Mouse (Mus musculus): ENCODE results near the gene Man1a2. TPM values are rescaled to one million over a fixed set of nuclear protein-coding genes. Genes with fewer than 3 reads are reported as not detected.

Man1a2 gene
- total RNA-seq (2021) = 100 to 1,000 TPM; 124 to 128 TPM
- long read RNA-seq, experiment 1, full-length matches to known transcripts = 11 of 19 reads
- long read RNA-seq, experiment 1, partial matches to known transcripts = 1 of 19 reads
- long read RNA-seq, experiment 1, other reads (novel, unspliced or antisense) = 7 of 19 reads
- long read RNA-seq, experiment 2, full-length matches to known transcripts = 9 of 18 reads
- long read RNA-seq, experiment 2, partial matches to known transcripts = 3 of 18 reads
- long read RNA-seq, experiment 2, other reads (novel, unspliced or antisense) = 6 of 18 reads

GRCm38 (mm10) chr3:100685087-100685762, at the start of gene Man1a2:
Gene Man1a2 (minus strand): TSS chr3:100685503.
- peak; percentile 85 to 86 for DNase-seq (ENCODE audit: low spot score in 2 of 2)

GRCm38 (mm10) chr3:100734482-100735154, 49.3 kb upstream of the Man1a2 start:
- DNase-seq (ENCODE audit: low spot score in 2 of 2) = no peak

- DNase-seq (ENCODE audit: low spot score in 2 of 2) = no peak
These were observed 46.6 kb upstream of the Man1a2 start for GRCm38 (mm10) chr3:100731896-100732295.

GRCm38 (mm10) chr3:100731347-100731746, 46.0 kb upstream of the Man1a2 start:
- peak in 1 of 2 experiments; percentile 86 for DNase-seq (ENCODE audit: low spot score in 2 of 2)

- DNase-seq (ENCODE audit: low spot score in 2 of 2) = no peak
These were observed 42.9 kb upstream of the Man1a2 start for GRCm38 (mm10) chr3:100728008-100728712.

GRCm38 (mm10) chr3:100725960-100726674, 40.8 kb upstream of the Man1a2 start:
- no peak for DNase-seq (ENCODE audit: low spot score in 2 of 2)

GRCm38 (mm10) chr3:100720786-100721300, 35.5 kb upstream of the Man1a2 start:
- no peak for DNase-seq (ENCODE audit: low spot score in 2 of 2)

GRCm38 (mm10) chr3:100716241-100716640, 30.9 kb upstream of the Man1a2 start:
- no peak for DNase-seq (ENCODE audit: low spot score in 2 of 2)

- no peak for DNase-seq (ENCODE audit: low spot score in 2 of 2)
These were observed 30.1 kb upstream of the Man1a2 start for GRCm38 (mm10) chr3:100715367-100715766.

GRCm38 (mm10) chr3:100713142-100714005, 28.1 kb upstream of the Man1a2 start:
- DNase-seq (ENCODE audit: low spot score in 2 of 2) = no peak

- DNase-seq (ENCODE audit: low spot score in 2 of 2) = no peak
These were observed 26.8 kb upstream of the Man1a2 start for GRCm38 (mm10) chr3:100712140-100712539.

- no peak for DNase-seq (ENCODE audit: low spot score in 2 of 2)
These were observed 26.2 kb upstream of the Man1a2 start for GRCm38 (mm10) chr3:100711486-100711885.

- DNase-seq (ENCODE audit: low spot score in 2 of 2) = no peak
These were observed 21.8 kb upstream of the Man1a2 start for GRCm38 (mm10) chr3:100707117-100707516.

GRCm38 (mm10) chr3:100705128-100705667, 19.9 kb upstream of the Man1a2 start:
- peak in 1 of 2 experiments; percentile 6 for DNase-seq (ENCODE audit: low spot score in 2 of 2)

- no peak for DNase-seq (ENCODE audit: low spot score in 2 of 2)
These were observed 18.7 kb upstream of the Man1a2 start for GRCm38 (mm10) chr3:100703847-100704644.

GRCm38 (mm10) chr3:100702875-100703846, 17.9 kb upstream of the Man1a2 start:
- DNase-seq (ENCODE audit: low spot score in 2 of 2) = no peak

- DNase-seq (ENCODE audit: low spot score in 2 of 2) = no peak
These were observed 3.4 kb upstream of the Man1a2 start for GRCm38 (mm10) chr3:100688747-100689146.
